Comparison of ENCODE assay signal across 16 mouse cellular contexts in the genomic region with DNA sequence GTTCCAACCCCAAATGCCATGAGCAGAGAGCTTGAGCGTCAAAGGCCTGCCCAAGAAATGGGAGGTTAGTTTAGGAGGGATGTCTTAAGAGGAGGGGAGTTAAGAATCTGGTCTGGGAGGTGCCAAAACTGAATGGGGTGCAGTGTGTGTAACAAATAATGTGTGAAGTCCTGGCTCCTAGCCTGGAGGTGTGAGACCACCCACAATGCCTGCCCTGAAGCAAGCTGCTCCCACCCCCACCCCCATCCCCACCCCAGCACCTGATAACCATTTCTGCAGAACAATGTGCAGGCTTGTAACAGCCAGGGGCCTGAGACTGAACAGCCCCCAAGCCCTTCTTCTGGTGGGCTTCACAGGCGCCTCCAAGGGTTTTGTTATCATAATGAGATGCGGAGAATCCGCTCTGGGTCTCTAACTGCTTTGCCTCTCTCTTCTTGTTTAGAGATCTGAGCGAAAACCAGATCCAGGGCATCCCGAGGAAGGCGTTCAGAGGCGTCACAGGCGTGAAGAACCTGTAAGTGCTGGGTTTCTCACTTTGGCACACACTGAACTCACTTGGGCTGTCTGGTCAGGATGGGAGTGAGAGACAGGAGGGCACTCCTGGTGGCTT.
A peak's percentile ranks its signal among the peaks of the same experiment; 100 is the strongest.
DNase-seq lines count a peak whose midpoint lies in the region; ATAC-seq lines count a peak whose summit lies in the region.
"Had no signal": no experiment of that assay in that cellular context is flagged by ENCODE, and none has a peak within 500 bp of the region (broad histone marks: within the 10 kb centered on the region; RNA-seq: fewer than 3 reads in every experiment).

No protein-coding gene starts in this region.

- ATAC-seq in hindbrain, embryonic 11.5 days (ENCODE audit: low FRiP score), result peak; percentile 25; the same call in 1 of the 2 replicates
- no peak; the same call in 1 of the 2 replicates for ATAC-seq in hindbrain, embryonic 14.5 days (ENCODE audit: low FRiP score)
- ATAC-seq in neural tube, embryonic 12.5 days (ENCODE audit: low FRiP score, low read depth), result no peak
- no peak for ATAC-seq in neural tube, embryonic 15.5 days (ENCODE audit: low FRiP score)
- ATAC-seq in neural tube, embryonic 14.5 days (ENCODE audit: low read depth), result 0 out of 2 replicates have a peak, but pooled peaks have one; percentile 9

- peak; percentile 49 for DNase-seq in hindbrain, embryonic 11.5 days (ENCODE audit: low spot score)
- DNase-seq in hindbrain, embryonic 14.5 days (ENCODE audit: low spot score), result no peak
- DNase-seq in forelimb bud, embryonic 11.5 days (ENCODE audit: low read depth, low spot score), result peak; percentile 50
- DNase-seq in thymus, postnatal 25 days, result no peak
- DNase-seq in spleen, postnatal 4 days (ENCODE audit: low spot score in 2 of 2), result no peak
- DNase-seq: adrenal gland, adult 2 months; cerebellum, adult 11-12 months; gastrocnemius, postnatal 36 days; kidney, adult 8-10 months; kidney, postnatal 36 days; lung, postnatal 36 days had no signal

- peaks cover 20% of the 10 kb centered on the region for H3K4me1 ChIP-seq in hindbrain, embryonic 11.5 days (replicated peaks; ENCODE audit: control insufficient read depth, insufficient read depth, low read length)
- H3K4me1 ChIP-seq in hindbrain, embryonic 14.5 days (replicated peaks; ENCODE audit: control insufficient read depth, insufficient read depth, low read length), result peaks cover 13% of the 10 kb centered on the region
- H3K4me1 ChIP-seq in neural tube, embryonic 12.5 days, result peaks cover 44% of the 10 kb centered on the region
- peaks cover 15% of the 10 kb centered on the region for H3K4me1 ChIP-seq in neural tube, embryonic 15.5 days
- H3K4me1 ChIP-seq in neural tube, embryonic 14.5 days (ENCODE audit: control insufficient read depth, insufficient read depth, low read length), result no peaks in the 10 kb centered on the region

- H3K9ac ChIP-seq in hindbrain, embryonic 11.5 days (ENCODE audit: low read depth, low read length), result peak overlapping the region; percentile 8; the same call in 1 of the 2 replicates
- no peak overlapping the region for H3K9ac ChIP-seq in hindbrain, embryonic 14.5 days
- 0 out of 2 replicates have a peak overlapping the region, but pooled peaks have one; percentile 5 for H3K9ac ChIP-seq in neural tube, embryonic 12.5 days
- H3K9ac ChIP-seq in neural tube, embryonic 15.5 days (replicated peaks), result no peak overlapping the region
- H3K9ac ChIP-seq in neural tube, embryonic 14.5 days (replicated peaks; ENCODE audit: low read depth, low read length), result no peak overlapping the region
- H3K9ac ChIP-seq: hindbrain, embryonic 15.5 days had no signal

- H3K27ac ChIP-seq in hindbrain, embryonic 11.5 days (ENCODE audit: low read depth, low read length), result peak overlapping the region; percentile 86
- no peak overlapping the region for H3K27ac ChIP-seq in hindbrain, embryonic 14.5 days
- H3K27ac ChIP-seq in neural tube, embryonic 12.5 days, result no peak overlapping the region
- no peak overlapping the region for H3K27ac ChIP-seq in neural tube, embryonic 15.5 days (replicated peaks)
- H3K27ac ChIP-seq in neural tube, embryonic 14.5 days (ENCODE audit: low read depth, low read length), result no peak overlapping the region
- H3K27ac ChIP-seq: hindbrain, embryonic 15.5 days had no signal

- H3K4me3 ChIP-seq in hindbrain, embryonic 11.5 days (ENCODE audit: low read depth, low read length), result no peak overlapping the region
- no peak overlapping the region for H3K4me3 ChIP-seq in hindbrain, embryonic 14.5 days (replicated peaks; ENCODE audit: low read length)
- no peak overlapping the region for H3K4me3 ChIP-seq in neural tube, embryonic 12.5 days
- H3K4me3 ChIP-seq in neural tube, embryonic 15.5 days (replicated peaks), result no peak overlapping the region
- no peak overlapping the region for H3K4me3 ChIP-seq in neural tube, embryonic 14.5 days (ENCODE audit: low read depth, low read length)
- H3K4me3 ChIP-seq: hindbrain, embryonic 15.5 days had no signal

- H3K9me3 ChIP-seq in hindbrain, embryonic 11.5 days (ENCODE audit: control insufficient read depth, low read length), result no peaks in the 10 kb centered on the region
- no peaks in the 10 kb centered on the region for H3K9me3 ChIP-seq in hindbrain, embryonic 14.5 days (ENCODE audit: control insufficient read depth, low read length)
- H3K9me3 ChIP-seq in neural tube, embryonic 12.5 days, result no peaks in the 10 kb centered on the region
- H3K9me3 ChIP-seq in neural tube, embryonic 15.5 days (replicated peaks), result no peaks in the 10 kb centered on the region
- no peaks in the 10 kb centered on the region for H3K9me3 ChIP-seq in neural tube, embryonic 14.5 days (ENCODE audit: control insufficient read depth, low read length)
- H3K9me3 ChIP-seq: hindbrain, embryonic 15.5 days had no signal

- H3K27me3 ChIP-seq in hindbrain, embryonic 11.5 days (ENCODE audit: control insufficient read depth, insufficient read depth, low read length), result no peaks in the 10 kb centered on the region
- H3K27me3 ChIP-seq in hindbrain, embryonic 14.5 days (ENCODE audit: control insufficient read depth, insufficient read depth, low read length), result peaks cover 5% of the 10 kb centered on the region; the same call in 1 of the 2 replicates
- no peaks in the 10 kb centered on the region for H3K27me3 ChIP-seq in neural tube, embryonic 12.5 days (replicated peaks)
- peaks cover 15% of the 10 kb centered on the region; the same call in 1 of the 2 replicates for H3K27me3 ChIP-seq in neural tube, embryonic 15.5 days (replicated peaks)
- no peaks in the 10 kb centered on the region for H3K27me3 ChIP-seq in neural tube, embryonic 14.5 days (ENCODE audit: control insufficient read depth, insufficient read depth, low read length)

- H3K4me2 ChIP-seq in hindbrain, embryonic 11.5 days (replicated peaks; ENCODE audit: low read depth, low read length), result peak overlapping the region; percentile 25
- H3K4me2 ChIP-seq in hindbrain, embryonic 14.5 days (replicated peaks), result no peak overlapping the region
- no peak overlapping the region; the same call in 1 of the 2 replicates for H3K4me2 ChIP-seq in neural tube, embryonic 12.5 days (replicated peaks)
- H3K4me2 ChIP-seq in neural tube, embryonic 15.5 days, result no peak overlapping the region
- H3K4me2 ChIP-seq in neural tube, embryonic 14.5 days (ENCODE audit: low read depth, low read length), result no peak overlapping the region
- H3K4me2 ChIP-seq: hindbrain, embryonic 15.5 days had no signal

- WGBS in hindbrain, embryonic 11.5 days, result 23% methylated on average over 9 of the region's 9 CpGs
- WGBS in hindbrain, embryonic 14.5 days, result 37% methylated on average over 9 of the region's 9 CpGs
- 26% methylated on average over 9 of the region's 9 CpGs for WGBS in neural tube, embryonic 12.5 days
- WGBS in neural tube, embryonic 15.5 days, result 42% methylated on average over 9 of the region's 9 CpGs
- 34% methylated on average over 9 of the region's 9 CpGs for WGBS in neural tube, embryonic 14.5 days

- no peaks in the 10 kb centered on the region for H3K36me3 ChIP-seq in hindbrain, embryonic 11.5 days (ENCODE audit: control insufficient read depth, insufficient read depth, low read length)
- H3K36me3 ChIP-seq in hindbrain, embryonic 14.5 days (replicated peaks; ENCODE audit: control insufficient read depth, insufficient read depth), result no peaks in the 10 kb centered on the region
- H3K36me3 ChIP-seq in neural tube, embryonic 12.5 days, result no peaks in the 10 kb centered on the region
- H3K36me3 ChIP-seq in neural tube, embryonic 15.5 days, result no peaks in the 10 kb centered on the region
- no peaks in the 10 kb centered on the region for H3K36me3 ChIP-seq in neural tube, embryonic 14.5 days (ENCODE audit: control insufficient read depth, insufficient read depth, low read length)
- H3K36me3 ChIP-seq: G1E; hindbrain, embryonic 15.5 days had no signal

Comparison
In these comparisons a context has a peak if more than half of its experiments do, and no peak if none do; other contexts are left out.
1. ATAC-seq: peak in hindbrain, embryonic 11.5 days (single experiment) and neural tube, embryonic 14.5 days (single experiment); none in hindbrain, embryonic 14.5 days (single experiment), neural tube, embryonic 12.5 days (single experiment) and neural tube, embryonic 15.5 days (single experiment).
2. DNase-seq: peak in hindbrain, embryonic 11.5 days (single experiment) and forelimb bud, embryonic 11.5 days (single experiment); none in hindbrain, embryonic 14.5 days (single experiment), thymus, postnatal 25 days (single experiment) and spleen, postnatal 4 days (0 of 2).
3. H3K9ac ChIP-seq: peak in hindbrain, embryonic 11.5 days (single experiment) and neural tube, embryonic 12.5 days (single experiment); none in hindbrain, embryonic 14.5 days (single experiment), neural tube, embryonic 15.5 days (single experiment) and neural tube, embryonic 14.5 days (single experiment).